Mouse (Mus musculus): ENCODE data around the gene Cox8b. TPM values are rescaled to one million over a fixed set of nuclear protein-coding genes. Genes with fewer than 3 reads are reported as not detected.

Cox8b gene
- total and polyA plus RNA-seq, 3 experiments = not detected

- no peak overlapping the region for H3K27ac ChIP-seq (ENCODE audit: control insufficient read depth, low read depth, low read length)
- H3K4me3 ChIP-seq (ENCODE audit: control insufficient read depth in 1 of 2, insufficient read depth in 1 of 2, low read depth in 2 of 2, low read length in 2 of 2) = no peak overlapping the region
- DNase-seq (ENCODE audit: low read depth, low spot score) = no peak
- H3K9me3 ChIP-seq (replicated peaks; ENCODE audit: insufficient read depth, low read length) = no peaks in the 10 kb centered on the region
- H3K4me1 ChIP-seq (ENCODE audit: control insufficient read depth in 1 of 2, insufficient read depth in 2 of 2, low read length in 2 of 2) = no peaks in the 10 kb centered on the region
- no peaks in the 10 kb centered on the region for H3K79me2 ChIP-seq (ENCODE audit: control insufficient read depth, insufficient read depth, low read length, poor library complexity)
- no peaks in the 10 kb centered on the region for H3K27me3 ChIP-seq (ENCODE audit: control insufficient read depth in 1 of 2, insufficient read depth in 2 of 2, low read length in 2 of 2)
- TF ChIP-seq NRF1 (IDR thresholded peaks at IDR 0.05; ENCODE audit: insufficient read depth, low read depth, low read length, poor library complexity, severe bottlenecking) (no peak), MYB (IDR thresholded peaks at IDR 0.05; ENCODE audit: low read depth, low read length) (no peak), POLR2AphosphoS2 (IDR thresholded peaks at IDR 0.05; ENCODE audit: low read length) (no peak), BHLHE40 (IDR thresholded peaks at IDR 0.05; ENCODE audit: borderline replicate concordance, low read depth, low read length) (no peak), CTCF (IDR thresholded peaks at IDR 0.05 in 2 of 3, conservative IDR thresholded peaks at IDR 0.05 in 1 of 3; ENCODE audit: control insufficient read depth in 1 of 3, insufficient read depth in 1 of 3, low read depth in 2 of 3, low read length in 3 of 3, poor library complexity in 1 of 3, severe bottlenecking in 1 of 3) (no peak), CHD1 (IDR thresholded peaks at IDR 0.05; ENCODE audit: low read depth, low read length) (no peak), MEF2A (IDR thresholded peaks at IDR 0.05; ENCODE audit: extremely low read depth, insufficient replicate concordance, low read depth, low read length, poor library complexity, severe bottlenecking) (no peak), ZMIZ1 (IDR thresholded peaks at IDR 0.05; ENCODE audit: low read depth, low read length) (no peak), MAZ (IDR thresholded peaks at IDR 0.05; ENCODE audit: low read depth, low read length) (no peak), RAD21 (IDR thresholded peaks at IDR 0.05; ENCODE audit: low read depth, low read length) (no peak), GABPA (IDR thresholded peaks at IDR 0.05; ENCODE audit: low read depth, low read length) (no peak), USF1 (IDR thresholded peaks at IDR 0.05; ENCODE audit: low read depth, low read length) (no peak), KAT2A (conservative IDR thresholded peaks at IDR 0.05; ENCODE audit: low read depth, low read length) (no peak), ELF1 (IDR thresholded peaks at IDR 0.05; ENCODE audit: low read depth, low read length) (no peak), EP300 (IDR thresholded peaks at IDR 0.05; ENCODE audit: low read depth in 1 of 2, low read length in 2 of 2) (no peak), E2F4 (IDR thresholded peaks at IDR 0.05; ENCODE audit: borderline replicate concordance, low read depth, low read length) (no peak), SMC3 (IDR thresholded peaks at IDR 0.05; ENCODE audit: low read depth, low read length) (no peak), ZC3H11A (IDR thresholded peaks at IDR 0.05; ENCODE audit: low read depth, low read length) (no peak), POLR2AphosphoS5 (IDR thresholded peaks at IDR 0.05; ENCODE audit: borderline replicate concordance, low read depth, low read length) (no peak)
- peaks cover 0 to 3% of the 10 kb centered on the region in 2 experiments; a peak in 2 of 4 replicates for H3K36me3 ChIP-seq (ENCODE audit: control insufficient read depth in 1 of 2, insufficient read depth in 2 of 2, low read length in 2 of 2)
- H3K9ac ChIP-seq (ENCODE audit: control insufficient read depth, low read depth, low read length, poor library complexity, severe bottlenecking) = no peak overlapping the region
These were observed 35.5 kb downstream of the Cox8b start for GRCm38 (mm10) chr7:140864761-140865160.

- peaks cover 3 to 11% of the 10 kb centered on the region in 2 experiments; a peak in 3 of 4 replicates for H3K4me1 ChIP-seq (ENCODE audit: control insufficient read depth in 1 of 2, insufficient read depth in 2 of 2, low read length in 2 of 2)
- TF ChIP-seq USF2 (IDR thresholded peaks at IDR 0.05; ENCODE audit: borderline replicate concordance in 1 of 2, insufficient read depth in 1 of 2, low read depth in 1 of 2, low read length in 2 of 2) = no peak
- no peaks in the 10 kb centered on the region for H3K9me3 ChIP-seq (replicated peaks; ENCODE audit: insufficient read depth, low read length)
- no peaks in the 10 kb centered on the region for H3K27me3 ChIP-seq (ENCODE audit: control insufficient read depth in 1 of 2, insufficient read depth in 2 of 2, low read length in 2 of 2)
- no peak overlapping the region for H3K4me3 ChIP-seq (ENCODE audit: control insufficient read depth in 1 of 2, insufficient read depth in 1 of 2, low read depth in 2 of 2, low read length in 2 of 2)
- H3K36me3 ChIP-seq (ENCODE audit: control insufficient read depth in 1 of 2, insufficient read depth in 2 of 2, low read length in 2 of 2) = peaks cover 3 to 8% of the 10 kb centered on the region in 2 experiments
- H3K27ac ChIP-seq (ENCODE audit: control insufficient read depth, low read depth, low read length) = no peak overlapping the region
- H3K79me2 ChIP-seq (ENCODE audit: control insufficient read depth, insufficient read depth, low read length, poor library complexity) = peaks cover 23% of the 10 kb centered on the region
- H3K9ac ChIP-seq (ENCODE audit: control insufficient read depth, low read depth, low read length, poor library complexity, severe bottlenecking) = no peak overlapping the region
- no peak for DNase-seq (ENCODE audit: low read depth, low spot score)
These were observed 39.5 kb downstream of the Cox8b start for GRCm38 (mm10) chr7:140860728-140861127.
